Mouse (Mus musculus): ENCODE data around the gene Fbln5.
A peak's percentile ranks its signal among the peaks of the same experiment; 100 is the strongest.

Fbln5 gene

GRCm38 (mm10) chr12:101818608-101819370 is at the start of gene Fbln5:
Gene Fbln5, minus strand, starts transcription at chr12:101819055.
- DNase-seq: peak; percentile 38

GRCm38 (mm10) chr12:101862286-101862964 is 43.6 kb upstream of the Fbln5 start:
- no peak for DNase-seq

GRCm38 (mm10) chr12:101860256-101860655 is 41.4 kb upstream of the Fbln5 start:
- DNase-seq: no peak

GRCm38 (mm10) chr12:101858011-101858410 is 39.2 kb upstream of the Fbln5 start:
- DNase-seq: no peak

- DNase-seq: no peak
Measured at GRCm38 (mm10) chr12:101854336-101854735, 35.5 kb upstream of the Fbln5 start.

GRCm38 (mm10) chr12:101851846-101852564 is 33.1 kb upstream of the Fbln5 start:
- no peak for DNase-seq

GRCm38 (mm10) chr12:101851314-101851713 is 32.5 kb upstream of the Fbln5 start:
- no peak for DNase-seq

- DNase-seq: no peak
Measured at GRCm38 (mm10) chr12:101836546-101837274, 17.9 kb upstream of the Fbln5 start.

GRCm38 (mm10) chr12:101834715-101835114 is 15.9 kb upstream of the Fbln5 start:
- DNase-seq: no peak

- DNase-seq: no peak
Measured at GRCm38 (mm10) chr12:101833776-101834175, 14.9 kb upstream of the Fbln5 start.

- DNase-seq: no peak
Measured at GRCm38 (mm10) chr12:101833115-101833506, 14.3 kb upstream of the Fbln5 start.

GRCm38 (mm10) chr12:101832179-101833114 is 13.6 kb upstream of the Fbln5 start:
- DNase-seq: no peak

GRCm38 (mm10) chr12:101831221-101831620 is 12.4 kb upstream of the Fbln5 start:
- no peak for DNase-seq

GRCm38 (mm10) chr12:101823161-101823560 is 4.3 kb upstream of the Fbln5 start:
- no peak for DNase-seq

GRCm38 (mm10) chr12:101821596-101821995 is 2.7 kb upstream of the Fbln5 start:
- DNase-seq: no peak

GRCm38 (mm10) chr12:101819570-101819969 is 715 bp upstream of the Fbln5 start:
- DNase-seq: no peak

GRCm38 (mm10) chr12:101818246-101818607 is 628 bp downstream of the Fbln5 start:
- DNase-seq: no peak

GRCm38 (mm10) chr12:101816810-101817209 is 2.0 kb downstream of the Fbln5 start:
- DNase-seq: peak; percentile 16

- DNase-seq: no peak
Measured at GRCm38 (mm10) chr12:101815796-101816195, 3.1 kb downstream of the Fbln5 start.

- DNase-seq: no peak
Measured at GRCm38 (mm10) chr12:101814423-101814822, 4.4 kb downstream of the Fbln5 start.

GRCm38 (mm10) chr12:101811181-101811580 is 7.7 kb downstream of the Fbln5 start:
- DNase-seq: peak; percentile 18

GRCm38 (mm10) chr12:101810515-101810914 is 8.3 kb downstream of the Fbln5 start:
- no peak for DNase-seq
